Mouse (Mus musculus) kidney, embryonic 14.5 days (tissue): ENCODE data around the gene Hoxc9. TPM values are rescaled to one million over a fixed set of nuclear protein-coding genes. Genes with fewer than 3 reads are reported as not detected.

Experiments
- ATAC-seq: fragments of 200-750 bp; cut with Nextera tagmentation; 2 replicates; pipeline ENCODE4 v1.8.0; 2017; ENCODE audit warnings: moderate number of reproducible peaks, mild to moderate bottlenecking, moderate TSS enrichment, moderate library complexity; ENCODE audit not compliant: low FRiP score, low TSS enrichment
- H3K27ac ChIP-seq: fragments of 300-500 bp; sonication (generic); 2 replicates; pipeline ENCODE4 v1.5.1; 2014; ENCODE audit warnings: low read depth, mild to moderate bottlenecking, low read length, moderate library complexity, mixed read lengths
- H3K27me3 ChIP-seq: fragments of 300-500 bp; sonication (generic); 2 replicates; pipeline ENCODE4 v1.6.1; 2014; ENCODE audit warnings: mild to moderate bottlenecking, low read length; ENCODE audit not compliant: control insufficient read depth, insufficient read depth
- H3K36me3 ChIP-seq: fragments of 300-500 bp; sonication (generic); 2 replicates; pipeline ENCODE4 v1.6.1; 2014; ENCODE audit warnings: low read length, mixed read lengths; ENCODE audit not compliant: control insufficient read depth, insufficient read depth
- H3K4me1 ChIP-seq: fragments of 300-500 bp; sonication (generic); 2 replicates; pipeline ENCODE4 v1.6.1; 2014; ENCODE audit warnings: low read length, mixed read lengths; ENCODE audit not compliant: control insufficient read depth, insufficient read depth
- H3K4me2 ChIP-seq: fragments of 300-500 bp; sonication (generic); replicated peaks from 2 replicates; pipeline ENCODE4 v1.6.1; 2014; ENCODE audit warnings: low read depth, mild to moderate bottlenecking, low read length
- H3K4me3 ChIP-seq: fragments of 300-500 bp; sonication (generic); 2 replicates; pipeline ENCODE4 v1.5.1; 2014; ENCODE audit warnings: mild to moderate bottlenecking, low read length
- H3K9ac ChIP-seq: fragments of 300-500 bp; sonication (generic); 2 replicates; pipeline ENCODE4 v1.6.1; 2014; ENCODE audit warnings: low read depth, mild to moderate bottlenecking, low read length, moderate library complexity
- H3K9me3 ChIP-seq: fragments of 300-500 bp; sonication (generic); 2 replicates; pipeline ENCODE4 v1.6.1; 2016; ENCODE audit warnings: low read length; ENCODE audit not compliant: control insufficient read depth
- WGBS: fragments of 180-500 bp; shearing (Covaris S2); extraction: QIAGEN DNeasy Blood & Tissue Kit; methylation state at CpG from one replicate; pipeline ENCODE4 v1.1.7; 2014; 5-methylcytosine and 5-hydroxymethylcytosine counted together
- polyA plus RNA-seq: library from polyadenylated mRNA; unstranded; fragments of >200 nt; fragmentation: Nextera tagmentation; extraction: Ambion mirVana; gene quantifications from 2 replicates; pipeline ENCODE4 v1.2.1, GENCODE M21; 2014

Hoxc9 gene
- 10.3 and 10.7 TPM in 2 replicates for polyA plus RNA-seq

- ATAC-seq, result no peak
- H3K4me3 ChIP-seq, result peak within 1 kb of the TSS; percentile 70
- peak within 1 kb of the TSS; percentile 99 for H3K9ac ChIP-seq
- H3K4me2 ChIP-seq, result peak within 1 kb of the TSS; percentile 89
- H3K27me3 ChIP-seq, result peaks cover 14% of the 10 kb centered on the region
- H3K4me1 ChIP-seq, result peaks cover 23% of the 10 kb centered on the region
- 2% methylated on average over 15 of the region's 20 CpGs for WGBS
- peak within 1 kb of the TSS; percentile 96 for H3K27ac ChIP-seq
- no peaks in the 10 kb centered on the region for H3K36me3 ChIP-seq
- H3K9me3 ChIP-seq, result no peaks in the 10 kb centered on the region
These were observed at the start of gene Hoxc9 for GRCm38 (mm10) chr15:102976171-102976570. Hoxc9 (plus strand) TSS chr15:102976439.

- WGBS, result under 1% methylated on average over 40 of the region's 40 CpGs
- no peak overlapping the region for H3K4me3 ChIP-seq
- H3K27ac ChIP-seq, result no peak overlapping the region
- H3K36me3 ChIP-seq, result no peaks in the 10 kb centered on the region
- H3K4me1 ChIP-seq, result no peaks in the 10 kb centered on the region
- no peak overlapping the region for H3K4me2 ChIP-seq
- no peak overlapping the region for H3K9ac ChIP-seq
- ATAC-seq, result no peak
- H3K9me3 ChIP-seq, result no peaks in the 10 kb centered on the region
- peaks cover 96% of the 10 kb centered on the region for H3K27me3 ChIP-seq
These were observed 49.1 kb upstream of the Hoxc9 start for GRCm38 (mm10) chr15:102927032-102927645.

GRCm38 (mm10) chr15:102931706-102932358 is 44.4 kb upstream of the Hoxc9 start:
- ATAC-seq, result no peak
- H3K9me3 ChIP-seq, result no peaks in the 10 kb centered on the region
- 1% methylated on average over 23 of the region's 23 CpGs for WGBS
- peaks cover 96% of the 10 kb centered on the region for H3K27me3 ChIP-seq
- no peaks in the 10 kb centered on the region for H3K4me1 ChIP-seq
- H3K36me3 ChIP-seq, result no peaks in the 10 kb centered on the region
- H3K27ac ChIP-seq, result no peak overlapping the region
- no peak overlapping the region for H3K4me3 ChIP-seq
- H3K4me2 ChIP-seq, result no peak overlapping the region
- H3K9ac ChIP-seq, result no peak overlapping the region

- no peak for ATAC-seq
- no peak overlapping the region for H3K9ac ChIP-seq
- under 1% methylated on average over 12 of the region's 12 CpGs for WGBS
- peaks cover 3% of the 10 kb centered on the region; the same call in 1 of the 2 replicates for H3K4me1 ChIP-seq
- no peak overlapping the region for H3K27ac ChIP-seq
- H3K36me3 ChIP-seq, result no peaks in the 10 kb centered on the region
- H3K9me3 ChIP-seq, result no peaks in the 10 kb centered on the region
- no peak overlapping the region for H3K4me2 ChIP-seq
- peaks cover 96% of the 10 kb centered on the region for H3K27me3 ChIP-seq
- H3K4me3 ChIP-seq, result no peak overlapping the region
These were observed 41.8 kb upstream of the Hoxc9 start for GRCm38 (mm10) chr15:102934438-102934837.

GRCm38 (mm10) chr15:102934897-102935296 is 41.3 kb upstream of the Hoxc9 start:
- H3K4me1 ChIP-seq, result peaks cover 3% of the 10 kb centered on the region; the same call in 1 of the 2 replicates
- H3K4me3 ChIP-seq, result peak overlapping the region; percentile 14; the same call in 1 of the 2 replicates
- no peak overlapping the region for H3K4me2 ChIP-seq
- H3K9ac ChIP-seq, result no peak overlapping the region
- H3K27ac ChIP-seq, result no peak overlapping the region
- peaks cover 96% of the 10 kb centered on the region for H3K27me3 ChIP-seq
- H3K9me3 ChIP-seq, result no peaks in the 10 kb centered on the region
- WGBS, result under 1% methylated on average over 24 of the region's 27 CpGs
- no peak for ATAC-seq
- H3K36me3 ChIP-seq, result no peaks in the 10 kb centered on the region

- Histone ChIP-seq H3K4me1 (peaks cover 3% of the 10 kb centered on the region; the same call in 1 of the 2 replicates), H3K27me3 (peaks cover 96% of the 10 kb centered on the region), H3K36me3 (no peaks in the 10 kb centered on the region), H3K27ac (no peak within 1 kb of the TSS), H3K9me3 (no peaks in the 10 kb centered on the region), H3K4me3 (no peak within 1 kb of the TSS), H3K4me2 (no peak within 1 kb of the TSS; the same call in 1 of the 2 replicates), H3K9ac (no peak within 1 kb of the TSS)
- WGBS, result 1% methylated on average over 31 of the region's 31 CpGs
- no peak for ATAC-seq
These were observed 39.8 kb upstream of the Hoxc9 start, which contains the start of gene Hoxc12 for GRCm38 (mm10) chr15:102936279-102936972. Hoxc12 (plus strand) TSS chr15:102936757.

- peaks cover 3% of the 10 kb centered on the region; the same call in 1 of the 2 replicates for H3K4me1 ChIP-seq
- WGBS, result under 1% methylated on average over 50 of the region's 50 CpGs
- peaks cover 96% of the 10 kb centered on the region for H3K27me3 ChIP-seq
- no peak overlapping the region for H3K27ac ChIP-seq
- ATAC-seq, result no peak
- H3K9ac ChIP-seq, result no peak overlapping the region
- H3K4me3 ChIP-seq, result no peak overlapping the region
- no peak overlapping the region; the same call in 1 of the 2 replicates for H3K4me2 ChIP-seq
- H3K9me3 ChIP-seq, result no peaks in the 10 kb centered on the region
- no peaks in the 10 kb centered on the region for H3K36me3 ChIP-seq
These were observed 39.1 kb upstream of the Hoxc9 start for GRCm38 (mm10) chr15:102937036-102937666.

- no peak for ATAC-seq
- WGBS, result under 1% methylated on average over 34 of the region's 34 CpGs
- Histone ChIP-seq H3K9me3 (no peaks in the 10 kb centered on the region), H3K36me3 (no peaks in the 10 kb centered on the region), H3K9ac (no peak overlapping the region), H3K4me2 (peak overlapping the region; percentile 31; the same call in 1 of the 2 replicates), H3K4me1 (peaks cover 3% of the 10 kb centered on the region; the same call in 1 of the 2 replicates), H3K4me3 (peak overlapping the region; percentile 22), H3K27ac (no peak overlapping the region), H3K27me3 (peaks cover 97% of the 10 kb centered on the region)
These were observed 36.7 kb upstream of the Hoxc9 start for GRCm38 (mm10) chr15:102939256-102940155.
